Mouse (Mus musculus) C2C12 (cell line): ENCODE data around the gene Hexim2. TPM values are rescaled to one million over a fixed set of nuclear protein-coding genes. Genes with fewer than 3 reads are reported as not detected.

Experiments used
- H3K27me3 ChIP-seq: one replicate; pipeline ENCODE4 v1.6.1; 2011; ENCODE audit not compliant: control insufficient read depth, insufficient read depth, insufficient read length
- H3K36me3 ChIP-seq: one replicate; pipeline ENCODE4 v1.6.1; 2011; ENCODE audit not compliant: control insufficient read depth, insufficient read depth
- H3K4me3 ChIP-seq: one replicate; pipeline ENCODE4 v1.5.1; 2011; ENCODE audit warnings: mild to moderate bottlenecking, control low read depth; ENCODE audit not compliant: poor library complexity, insufficient read depth, severe bottlenecking
- H3K79me2 ChIP-seq: one replicate; pipeline ENCODE4 v1.6.1; 2011; ENCODE audit not compliant: control insufficient read depth, insufficient read depth
- H3K79me3 ChIP-seq: one replicate; pipeline ENCODE4 v1.6.1; 2011; ENCODE audit warnings: low read depth, control low read depth
- H3ac ChIP-seq: one replicate; pipeline ENCODE3; 2011; ENCODE audit warnings: low read depth; ENCODE audit not compliant: control insufficient read depth, insufficient read length
- CEBPB ChIP-seq: IDR thresholded peaks from one replicate; pipeline ENCODE4 v1.6.1; 2011; ENCODE audit warnings: low read depth, mild to moderate bottlenecking, control low read depth, moderate library complexity
- CTCF ChIP-seq: IDR thresholded peaks from one replicate; pipeline ENCODE4 v1.5.1; 2011; ENCODE audit not compliant: control insufficient read depth, insufficient read depth, insufficient read length
- FOSL1 ChIP-seq: IDR thresholded peaks from one replicate; pipeline ENCODE4 v1.8.0; 2011; ENCODE audit warnings: mild to moderate bottlenecking, low read length; ENCODE audit not compliant: poor library complexity, insufficient read depth, severe bottlenecking
- MAX ChIP-seq: IDR thresholded peaks from one replicate; pipeline ENCODE4 v1.6.1; 2011; ENCODE audit warnings: mild to moderate bottlenecking, control low read depth
- MYOD1 ChIP-seq: IDR thresholded peaks from one replicate; pipeline ENCODE4 v1.6.1; 2011; ENCODE audit warnings: low read depth; ENCODE audit not compliant: control insufficient read depth, insufficient read length
- MYOG ChIP-seq: IDR thresholded peaks from one replicate; pipeline ENCODE4 v1.6.1; 2011; ENCODE audit not compliant: control insufficient read depth, insufficient read length; ENCODE audit errors: extremely low read depth
- USF1 ChIP-seq: IDR thresholded peaks from one replicate; pipeline ENCODE4 v1.6.1; 2011; ENCODE audit warnings: low read depth, mild to moderate bottlenecking, control low read depth, moderate library complexity
- polyA plus RNA-seq: library from polyadenylated mRNA; unstranded; fragments of >200 nt; fragmentation: generic; extraction: Trizol; gene quantifications from one replicate; pipeline ENCODE4 v1.2.1, GENCODE M21; 2012; ENCODE audit warnings: missing spikeins

The Hexim2 gene
- polyA plus RNA-seq, 1 experiment = 3.4 TPM

GRCm38 (mm10) chr11:103112552-103112912 is 19.7 kb upstream of the Hexim2 start:
- H3ac ChIP-seq = no peak overlapping the region
- H3K79me3 ChIP-seq = peaks cover 10% of the 10 kb centered on the region
- H3K4me3 ChIP-seq = no peak overlapping the region
- peaks cover 25% of the 10 kb centered on the region for H3K79me2 ChIP-seq
- no peak for TF ChIP-seq MYOD1
- no peak for TF ChIP-seq FOSL1
- TF ChIP-seq CEBPB = no peak
- TF ChIP-seq MAX = no peak
- no peak for TF ChIP-seq MYOG
- TF ChIP-seq USF1 = no peak
- TF ChIP-seq CTCF = no peak
- peaks cover 8% of the 10 kb centered on the region for H3K36me3 ChIP-seq
- H3K27me3 ChIP-seq = no peaks in the 10 kb centered on the region

DNA sequence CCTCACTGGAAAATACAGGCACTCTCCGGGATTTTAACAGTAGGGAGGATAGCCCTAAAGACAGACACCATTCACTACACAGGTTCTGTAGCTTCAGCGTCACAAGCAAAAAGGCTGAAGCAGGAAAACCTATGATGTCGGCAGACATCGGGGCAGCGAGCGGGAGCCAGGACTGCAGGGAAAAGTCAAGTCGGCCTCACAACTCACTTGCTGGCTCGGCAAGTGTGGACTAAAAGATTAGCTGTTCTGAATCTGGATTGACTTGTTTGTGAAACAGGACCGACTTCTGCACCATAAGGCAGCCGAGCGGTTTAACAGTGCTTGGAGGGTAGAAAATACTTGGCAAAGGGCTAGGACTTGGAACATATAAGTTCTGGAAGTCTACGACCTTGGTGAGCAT is 19.2 kb upstream of the Hexim2 start:
- H3K36me3 ChIP-seq = peaks cover 8% of the 10 kb centered on the region
- H3K79me3 ChIP-seq = peaks cover 15% of the 10 kb centered on the region
- no peaks in the 10 kb centered on the region for H3K27me3 ChIP-seq
- no peak for TF ChIP-seq CTCF
- no peak for TF ChIP-seq FOSL1
- no peak for TF ChIP-seq CEBPB
- no peak for TF ChIP-seq MAX
- no peak for TF ChIP-seq MYOD1
- TF ChIP-seq USF1 = no peak
- no peak for TF ChIP-seq MYOG
- H3K79me2 ChIP-seq = peaks cover 30% of the 10 kb centered on the region
- no peak overlapping the region for H3ac ChIP-seq
- no peak overlapping the region for H3K4me3 ChIP-seq

DNA sequence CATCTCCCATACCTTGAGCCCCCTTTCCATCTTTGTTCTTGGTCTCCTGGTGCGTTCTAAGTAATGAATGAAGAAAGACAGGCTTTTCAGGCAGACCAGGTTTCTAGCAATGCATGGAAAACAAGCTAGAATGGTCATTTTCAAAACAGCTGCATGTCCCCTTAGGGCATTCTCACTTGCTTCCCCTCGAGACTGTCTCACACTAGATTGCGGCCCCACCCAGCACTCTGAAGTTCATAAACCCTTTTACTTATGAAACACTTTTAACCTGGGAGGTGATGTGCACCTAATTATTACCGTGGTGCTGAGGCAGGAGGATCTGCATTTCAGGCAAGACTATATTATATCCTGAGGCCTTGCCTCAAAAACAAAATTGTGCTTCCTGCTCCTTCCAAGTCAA is 18.5 kb upstream of the Hexim2 start:
- Histone ChIP-seq H3K79me2 (peaks cover 38% of the 10 kb centered on the region), H3ac (no peak overlapping the region), H3K36me3 (peaks cover 12% of the 10 kb centered on the region), H3K79me3 (peaks cover 21% of the 10 kb centered on the region), H3K27me3 (no peaks in the 10 kb centered on the region), H3K4me3 (no peak overlapping the region)
- TF ChIP-seq CEBPB (no peak), USF1 (no peak), MYOG (no peak), MAX (no peak), FOSL1 (no peak), MYOD1 (no peak), CTCF (no peak)

GRCm38 (mm10) chr11:103114270-103114943 is 17.8 kb upstream of the Hexim2 start:
- Histone ChIP-seq H3K79me3 (peaks cover 21% of the 10 kb centered on the region), H3K36me3 (peaks cover 15% of the 10 kb centered on the region), H3ac (peak overlapping the region; percentile 97), H3K79me2 (peaks cover 41% of the 10 kb centered on the region), H3K4me3 (peak overlapping the region; percentile 43), H3K27me3 (no peaks in the 10 kb centered on the region)
- no peak for TF ChIP-seq CTCF
- TF ChIP-seq USF1 = no peak
- TF ChIP-seq FOSL1 = no peak
- no peak for TF ChIP-seq CEBPB

DNA sequence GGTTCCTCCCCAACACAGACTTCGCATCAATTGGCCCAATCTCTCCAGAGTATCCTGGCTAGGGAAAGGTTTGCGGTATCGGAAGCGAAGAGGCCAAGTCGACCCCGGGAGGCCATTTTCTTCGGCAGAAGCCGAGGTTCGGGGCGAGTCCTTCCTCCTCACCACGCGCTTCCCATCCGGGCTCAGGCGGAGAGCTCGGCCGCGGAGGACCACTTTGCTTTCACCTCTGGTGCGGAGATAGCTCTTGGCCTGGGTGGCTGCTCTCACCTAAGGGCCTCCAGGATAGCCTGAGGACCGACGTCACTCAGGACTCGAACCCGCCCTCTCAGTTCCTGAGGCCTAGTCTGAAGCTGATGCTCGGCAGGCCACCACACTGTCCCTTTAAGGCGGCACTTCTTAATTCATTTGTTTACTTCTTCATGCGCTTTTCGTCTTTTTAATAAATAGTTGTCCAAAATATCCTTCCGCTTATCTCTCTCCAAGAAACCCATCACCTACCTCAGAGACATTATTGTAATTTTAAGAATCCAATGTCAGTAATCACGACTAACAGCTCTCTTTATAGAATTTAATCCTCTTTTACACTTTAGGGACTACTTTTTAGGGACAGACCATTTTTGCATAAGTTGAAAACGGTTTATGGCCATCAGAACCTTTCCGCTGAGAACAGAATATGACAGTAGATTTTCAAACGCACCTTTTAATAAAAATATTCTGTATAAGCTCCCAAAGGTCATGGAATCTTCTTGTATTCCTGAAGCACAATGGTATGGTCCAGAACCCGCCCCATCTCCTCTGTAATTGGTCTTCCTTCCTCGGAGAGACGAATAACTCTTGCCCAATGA is 16.8 kb upstream of the Hexim2 start:
- H3ac ChIP-seq = peak overlapping the region; percentile 97

More for the DNA sequence above, 16.8 kb upstream of the Hexim2 start:
- TF ChIP-seq USF1 = no peak
- no peak for TF ChIP-seq FOSL1
- peak; percentile 85 for TF ChIP-seq MAX
- TF ChIP-seq CEBPB = peak; percentile 60
- peaks cover 15% of the 10 kb centered on the region for H3K36me3 ChIP-seq
- H3K27me3 ChIP-seq = no peaks in the 10 kb centered on the region
- peak overlapping the region; percentile 43 for H3K4me3 ChIP-seq
- H3K79me3 ChIP-seq = peaks cover 21% of the 10 kb centered on the region
- H3K79me2 ChIP-seq = peaks cover 41% of the 10 kb centered on the region
